Mouse (Mus musculus) Patski (cell line): ENCODE measurements around the gene Psip1. TPM values are rescaled to one million over a fixed set of nuclear protein-coding genes. Genes with fewer than 3 reads are reported as not detected.
"Not testable (repeated sequence)": the region's sequence is repeated elsewhere in the genome, so short reads cannot be mapped to it uniquely, and the experiment has no call there.

Experiments used
- ATAC-seq: fragments of 100-300 bp; one replicate; pipeline ENCODE4 v1.8.0; 2021
- CTCF ChIA-PET: fragments of 350-600 bp; sonication (Branson Sonifier 250); formaldehyde crosslinking; loops from one replicate; lab custom pipeline; 2022; ENCODE audit warnings: inconsistent platforms; lab: Charles Lee
- POLR2A ChIA-PET: fragments of 350-600 bp; sonication (Branson Sonifier 250); formaldehyde crosslinking; loops from one replicate; lab custom pipeline; 2022; ENCODE audit warnings: antibody characterized with exemption, inconsistent platforms; lab: Charles Lee
- DNase-seq: peaks from one replicate; pipeline ENCODE4 v3.0.0-alpha.2; 2011; ENCODE audit warnings: low read depth, low spot score
- H3K27me3 ChIP-seq: fragments of 371-371 bp; one replicate; pipeline ENCODE4 v1.5.1; 2021
- CTCF ChIP-seq: fragments of 100-300 bp; IDR thresholded peaks from one replicate; pipeline ENCODE4 v1.5.1; 2021
- in situ Hi-C: fragments of 300-500 bp; cut with MboI; formaldehyde crosslinking; loops from 3 replicates; pipeline ENCODE4 v1.11.1; 2018; ENCODE audit warnings: low pct_unique_long_range_greater_than_20kb, mixed read lengths
- polyA plus RNA-seq: library from polyadenylated mRNA; unstranded; gene quantifications from one replicate; pipeline ENCODE4 v1.2.3, GENCODE M21; 2021

The Psip1 gene
- polyA plus RNA-seq: 97.9 TPM

DNA sequence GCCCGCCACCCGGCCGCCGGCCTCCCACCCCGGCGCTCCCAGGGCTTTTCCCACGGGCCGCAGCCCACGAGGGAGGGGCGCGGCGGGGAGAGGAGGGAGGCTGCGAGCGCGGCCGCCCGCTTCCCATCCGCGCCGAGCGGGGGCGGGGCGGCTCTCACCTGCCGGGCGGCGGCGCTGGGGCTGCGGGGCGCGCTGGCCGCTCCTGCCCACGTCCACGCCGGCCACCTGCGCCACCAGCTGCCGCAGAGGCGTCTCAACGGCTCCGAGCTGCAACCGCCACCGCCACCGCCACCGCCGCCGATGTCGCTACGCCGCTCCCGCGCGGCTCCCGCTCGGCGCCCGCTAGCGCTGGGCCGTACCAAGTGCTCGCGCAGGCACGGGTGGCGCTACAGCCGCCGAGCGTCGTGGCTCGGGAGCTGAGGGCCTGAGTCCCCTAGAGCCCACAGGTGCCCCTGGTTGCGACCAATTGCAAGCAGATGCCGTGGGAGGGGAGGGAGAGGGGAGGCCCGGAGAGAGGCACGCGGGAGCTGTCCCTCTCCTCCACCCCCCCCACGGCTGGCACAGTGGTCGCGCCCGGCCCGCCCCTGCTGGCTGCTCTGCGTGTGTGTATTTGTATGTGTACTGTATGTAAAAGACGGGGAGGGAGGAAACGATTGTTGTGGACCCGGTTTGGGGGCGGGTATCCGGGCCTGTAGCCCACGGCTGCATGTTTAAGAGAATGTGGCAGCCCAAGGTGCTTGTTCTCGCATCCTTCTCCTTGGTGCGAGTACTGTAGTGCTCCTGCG lies at the start of gene Psip1:
Psip1 (minus strand) TSS at position 343 of the 785 bp plus-strand sequence.
- in situ Hi-C loops: no loop called here
- peak; percentile 84 for ATAC-seq
- no peaks in the 10 kb centered on the region for H3K27me3 ChIP-seq
- TF ChIP-seq CTCF: peak; percentile 4
- ChIA-PET CTCF (interaction anchor here (1.3 kb wide), 1 partner anchor 94 kb away, joined by 3 read pairs; no protein-coding TSS in a partner anchor), POLR2A (interaction anchor here (1.3 to 1.8 kb wide), 3 partner anchors 9 to 31 kb away, joined by 3 to 4 read pairs (median 4); no protein-coding TSS in a partner anchor)
- DNase-seq: peak; percentile 38

DNA sequence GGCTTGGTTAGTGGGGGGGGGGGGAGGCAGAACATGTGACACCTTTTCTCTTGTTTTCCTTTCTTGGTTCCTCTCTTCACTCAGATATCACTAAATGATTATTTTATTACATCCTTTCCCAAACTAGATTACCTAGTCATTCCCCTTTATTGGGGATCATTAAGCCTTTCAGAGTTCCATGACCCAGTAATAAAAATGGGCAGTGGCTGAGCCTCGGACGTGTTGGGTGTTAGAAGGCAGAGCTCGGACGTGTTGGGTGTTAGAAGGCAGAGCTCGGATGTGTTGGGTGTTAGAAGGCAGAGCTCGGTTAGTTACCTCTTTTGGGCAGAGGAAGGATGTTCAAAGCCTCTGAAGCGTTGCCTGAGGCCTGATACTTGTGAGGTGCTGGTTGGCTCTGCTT lies 47.8 kb upstream of the Psip1 start:
- DNase-seq (no peak), ATAC-seq (no peak)
- ChIA-PET CTCF (no interaction called here), POLR2A (interaction anchor here (0.9 kb wide), 1 partner anchor 10 kb away, joined by 3 read pairs; no protein-coding TSS in a partner anchor)
- TF ChIP-seq CTCF: no peak
- no peaks in the 10 kb centered on the region for H3K27me3 ChIP-seq
- in situ Hi-C loops: no loop called here

DNA sequence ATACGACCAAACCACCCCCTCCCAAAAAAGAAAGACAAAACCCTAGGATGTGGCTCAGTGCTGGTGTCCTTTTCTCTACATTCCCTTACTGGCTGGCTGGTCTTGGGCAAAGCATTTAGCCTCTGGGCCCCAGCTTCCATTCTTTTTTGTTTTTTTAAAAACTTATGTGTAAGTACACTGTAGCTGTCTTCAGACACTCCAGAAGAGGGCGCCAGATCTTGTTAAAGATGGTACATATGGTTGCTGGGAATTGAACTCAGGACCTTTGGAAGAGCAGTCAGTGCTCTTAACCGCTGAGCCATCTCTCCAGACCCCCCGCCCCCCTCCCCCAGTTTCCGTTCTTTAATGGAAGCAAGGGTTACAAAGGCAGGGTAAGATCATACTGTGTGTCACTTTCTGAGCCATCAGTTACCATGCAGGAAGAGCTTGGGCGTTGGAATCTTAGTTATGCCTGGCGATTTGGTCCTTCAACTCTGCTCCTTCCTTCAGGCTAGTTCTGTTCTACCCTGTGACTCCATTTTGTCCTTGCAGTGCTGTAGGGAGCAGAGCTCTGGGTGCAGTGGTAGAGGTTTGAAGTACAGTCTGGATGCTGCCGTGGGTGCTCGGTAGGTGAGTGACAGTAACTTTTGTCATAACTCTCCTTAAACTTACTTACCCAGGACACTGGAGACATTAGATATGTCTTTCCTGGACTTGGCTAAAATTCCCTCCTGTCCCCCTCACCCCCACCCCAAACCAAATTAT lies 47.1 kb upstream of the Psip1 start:
- in situ Hi-C loops: no loop called here
- ATAC-seq (no peak), DNase-seq (no peak)
- no peak for TF ChIP-seq CTCF
- POLR2A ChIA-PET: interaction anchor here (0.9 kb wide), 1 partner anchor 9 kb away, joined by 3 read pairs; no protein-coding TSS in a partner anchor
- no peaks in the 10 kb centered on the region for H3K27me3 ChIP-seq
- CTCF ChIA-PET: no interaction called here

DNA sequence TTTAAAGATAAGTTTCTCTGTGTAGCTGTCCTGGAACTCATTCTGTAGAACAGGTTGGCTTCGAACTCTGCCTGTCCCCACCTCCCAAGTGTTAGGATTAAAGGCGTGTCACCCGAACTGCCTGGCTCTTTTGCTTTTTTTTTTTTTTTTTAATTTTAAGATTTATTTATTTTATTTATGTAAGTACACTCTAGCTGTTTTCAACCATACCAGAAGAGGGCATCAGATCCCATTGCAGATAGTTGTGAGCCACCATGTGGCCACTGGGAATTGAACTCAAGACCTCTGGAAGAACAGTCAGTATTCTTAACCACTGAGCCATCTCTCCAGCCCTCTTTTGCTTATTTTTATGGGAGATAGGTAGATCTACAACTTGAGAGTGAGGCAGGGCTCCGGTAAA lies 43.8 kb upstream of the Psip1 start:
- POLR2A ChIA-PET: interaction anchor here (0.6 kb wide), 1 partner anchor 40 kb away, joined by 4 read pairs; no protein-coding TSS in a partner anchor
- in situ Hi-C loops, DNase-seq, CTCF ChIA-PET, ATAC-seq, H3K27me3 ChIP-seq: not testable (repeated sequence)

DNA sequence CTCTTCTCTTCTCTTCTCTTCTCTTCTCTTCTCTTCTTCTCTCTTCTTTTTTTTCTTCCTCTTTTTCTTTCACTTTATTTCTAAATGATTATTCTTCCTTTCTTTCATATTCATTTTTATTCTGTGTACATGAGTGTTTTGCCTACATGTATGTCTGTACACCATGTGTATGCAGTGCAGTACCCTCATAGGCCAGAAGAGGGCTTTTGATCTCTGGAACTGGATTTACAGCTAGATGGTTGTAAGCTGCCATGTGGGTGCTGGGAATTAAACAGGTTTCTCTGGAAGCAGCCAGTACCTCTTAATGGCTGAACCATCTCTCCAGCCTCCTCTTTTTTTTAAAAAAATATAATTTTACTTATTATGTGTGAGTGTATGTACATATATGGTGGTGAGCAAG lies 41.7 kb upstream of the Psip1 start:
- ATAC-seq (no peak), DNase-seq (no peak)
- in situ Hi-C loops: no loop called here
- no peak for TF ChIP-seq CTCF
- ChIA-PET POLR2A (no interaction called here), CTCF (no interaction called here)
- no peaks in the 10 kb centered on the region for H3K27me3 ChIP-seq

DNA sequence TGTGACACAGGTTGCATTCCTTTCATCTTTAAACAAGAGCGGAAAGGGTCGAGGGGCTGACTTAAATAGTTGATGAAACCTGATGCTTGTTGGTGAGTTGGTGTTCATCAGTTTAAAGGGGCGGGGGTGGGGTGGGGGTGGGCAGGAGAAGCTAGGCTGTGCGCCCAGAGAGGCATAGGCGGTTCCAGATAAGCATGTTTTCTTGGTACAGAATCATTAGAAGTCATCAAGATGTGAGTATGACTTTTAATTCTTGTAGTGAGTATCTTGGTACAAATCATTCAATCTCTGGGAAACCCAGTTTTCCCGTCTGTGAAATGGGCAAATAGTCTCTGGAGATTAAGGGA lies 40.7 kb upstream of the Psip1 start:
- DNase-seq (no peak), ATAC-seq (no peak)
- H3K27me3 ChIP-seq: no peaks in the 10 kb centered on the region
- TF ChIP-seq CTCF: no peak
- POLR2A ChIA-PET: no interaction called here
- CTCF ChIA-PET: no interaction called here
- in situ Hi-C loops: no loop called here

DNA sequence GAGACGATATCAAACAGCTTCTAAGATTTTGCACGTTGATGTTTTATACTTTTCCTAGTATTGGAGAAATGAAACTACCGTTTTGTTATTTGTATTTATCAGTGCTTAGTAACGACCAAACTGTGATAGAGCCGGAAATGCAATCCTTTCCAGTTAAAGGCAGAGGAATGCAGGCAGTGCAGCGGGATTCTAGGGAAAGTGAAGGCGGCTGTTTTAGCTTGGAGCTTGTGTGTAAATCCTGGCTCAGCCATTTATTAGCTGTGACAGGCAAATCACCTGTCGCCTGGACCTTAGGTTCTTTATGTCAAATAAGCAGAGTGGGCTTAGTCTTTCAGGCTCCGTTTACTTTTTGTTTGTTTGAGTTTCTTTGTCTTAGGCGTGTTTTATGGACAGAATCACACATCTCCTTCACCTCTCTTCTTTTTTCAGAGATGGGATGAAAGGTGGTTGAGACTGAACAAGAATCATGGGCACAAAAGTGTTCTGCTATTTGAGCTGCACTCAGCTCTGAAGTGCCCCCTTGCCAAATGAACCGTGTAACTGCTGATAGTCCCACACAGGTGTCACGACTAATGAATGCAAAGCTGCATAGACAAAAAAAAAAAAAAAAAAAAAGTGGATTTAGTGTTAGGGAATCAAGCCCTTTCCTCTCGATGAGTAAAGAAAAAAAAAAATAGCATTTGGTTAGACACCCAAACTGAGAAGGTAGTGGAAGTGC lies 40.2 kb upstream of the Psip1 start:
- ChIA-PET POLR2A (interaction anchor here (0.5 to 1.0 kb wide), 7 partner anchors 9 to 1888 kb away, joined by 3 to 5 read pairs (median 3); no protein-coding TSS in a partner anchor), CTCF (interaction anchor here (1.0 to 1.2 kb wide), 3 partner anchors 22 to 264 kb away, joined by 3 read pairs; no protein-coding TSS in a partner anchor)
- no peak for TF ChIP-seq CTCF
- ATAC-seq: peak; percentile 23
- DNase-seq: no peak
- in situ Hi-C loops: no loop called here
- no peaks in the 10 kb centered on the region for H3K27me3 ChIP-seq

DNA sequence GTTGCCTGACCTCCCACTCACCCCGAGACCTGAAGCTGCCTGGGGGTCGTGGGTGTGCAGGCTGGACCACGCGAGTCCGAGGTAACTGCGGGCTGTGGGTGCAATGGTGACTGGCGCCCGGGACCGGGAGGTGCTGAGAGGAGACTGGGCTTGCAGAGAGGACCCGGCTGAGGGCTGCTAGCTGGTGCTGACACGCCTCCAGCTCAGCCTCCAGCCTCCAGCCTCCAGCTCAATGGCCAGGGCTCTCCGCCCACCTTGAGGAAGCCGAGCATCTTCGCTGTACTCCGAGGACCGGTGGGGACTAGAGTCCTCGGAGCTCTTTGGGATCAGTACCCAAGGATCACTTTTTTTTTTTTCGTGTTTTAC lies 39.4 kb upstream of the Psip1 start:
- in situ Hi-C loops: no loop called here
- no peak for TF ChIP-seq CTCF
- DNase-seq (peak; percentile 34), ATAC-seq (peak; percentile 88)
- ChIA-PET CTCF (interaction anchor here (1.0 to 1.2 kb wide), 3 partner anchors 22 to 263 kb away, joined by 3 read pairs; no protein-coding TSS in a partner anchor), POLR2A (interaction anchor here (0.5 to 1.0 kb wide), 7 partner anchors 8 to 1889 kb away, joined by 3 to 5 read pairs (median 3); no protein-coding TSS in a partner anchor)
- H3K27me3 ChIP-seq: no peaks in the 10 kb centered on the region

DNA sequence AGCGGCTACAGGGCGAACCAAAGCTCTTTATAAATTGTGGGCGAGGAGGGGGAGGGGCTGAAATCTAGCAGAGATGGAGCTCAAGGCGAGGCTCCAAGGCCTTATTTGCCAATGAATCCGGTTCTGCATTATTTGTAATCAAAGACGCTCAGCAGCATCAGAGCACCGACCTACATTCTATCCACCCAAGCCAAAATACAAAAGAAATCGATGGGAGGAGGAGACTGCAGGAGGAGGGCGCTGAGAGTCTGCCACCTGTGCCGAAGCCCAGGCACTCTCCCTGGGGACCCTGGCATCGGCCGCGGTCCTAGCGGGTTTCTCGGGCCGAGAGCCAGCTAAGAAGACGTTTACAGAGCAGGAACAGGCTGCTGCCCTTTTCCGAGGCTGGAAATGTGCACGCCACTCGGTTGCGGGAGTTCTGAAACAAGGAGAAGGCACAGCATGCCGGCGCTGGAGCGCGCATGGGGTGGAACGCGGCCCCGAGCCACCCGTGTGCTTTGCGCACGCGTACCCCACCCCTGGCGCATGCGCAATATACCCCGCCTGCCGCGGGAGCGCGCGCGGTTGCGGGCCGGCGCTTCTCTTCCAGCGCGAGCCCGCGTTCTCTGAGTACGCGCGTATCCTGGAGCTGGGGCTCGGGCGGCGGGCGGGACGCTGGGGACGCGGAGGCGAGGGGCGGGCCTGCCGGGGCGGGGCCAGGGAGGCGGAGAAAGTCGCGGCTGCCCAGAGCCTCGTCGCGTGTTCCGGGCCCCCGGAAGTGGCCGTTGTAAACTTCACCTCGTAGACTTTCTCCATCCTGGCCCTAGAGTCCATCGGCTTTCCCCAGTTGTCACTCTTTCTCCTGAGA lies 38.8 kb upstream of the Psip1 start, which contains the start of gene Ccdc171:
Ccdc171 (plus strand) TSS at position 703 of the 847 bp plus-strand sequence.
- H3K27me3 ChIP-seq: no peaks in the 10 kb centered on the region
- peak; percentile 96 for ATAC-seq
- in situ Hi-C loops: no loop called here
- ChIA-PET POLR2A (interaction anchor here (0.6 to 0.8 kb wide), 4 partner anchors 9 to 1053 kb away, joined by 3 to 4 read pairs (median 3); no protein-coding TSS in a partner anchor), CTCF (interaction anchor here (1.0 to 1.9 kb wide), 4 partner anchors 21 to 263 kb away, joined by 3 to 8 read pairs (median 3); no protein-coding TSS in a partner anchor)
- TF ChIP-seq CTCF: no peak
- DNase-seq: peak; percentile 69
